Mouse (Mus musculus) heart, adult 2 months (tissue): ENCODE results near the gene Trpm3. TPM values are rescaled to one million over a fixed set of nuclear protein-coding genes. Genes with fewer than 3 reads are reported as not detected.

Source experiments
- DNase-seq, 2 experiments: peaks; one replicate each; pipeline ENCODE4 v3.0.0; 2021
- H3K27ac ChIP-seq: fragments of 200-600 bp; 2 replicates; pipeline ENCODE4 v1.8.1; 2022
- H3K27me3 ChIP-seq: fragments of 200-500 bp; 2 replicates; pipeline ENCODE4 v1.6.1; 2012; ENCODE audit warnings: mild to moderate bottlenecking, low read length, inconsistent platforms, mixed read lengths; ENCODE audit not compliant: control insufficient read depth, insufficient read depth
- H3K36me3 ChIP-seq: fragments of 200-500 bp; 2 replicates; pipeline ENCODE4 v1.6.1; 2012; ENCODE audit warnings: low read length, inconsistent platforms; ENCODE audit not compliant: control insufficient read depth, insufficient read depth
- H3K4me1 ChIP-seq: fragments of 200-500 bp; 2 replicates; pipeline ENCODE4 v1.6.1; 2011; ENCODE audit warnings: low read length; ENCODE audit not compliant: control insufficient read depth, insufficient read depth
- H3K4me3 ChIP-seq: fragments of 200-600 bp; 2 replicates; pipeline ENCODE4 v1.8.1; 2022
- H3K79me2 ChIP-seq: fragments of 200-500 bp; replicated peaks from 2 replicates; pipeline ENCODE4 v1.6.1; 2012; ENCODE audit warnings: mild to moderate bottlenecking, inconsistent platforms, low read length, moderate library complexity, mixed read lengths; ENCODE audit not compliant: control insufficient read depth, insufficient read depth
- H3K9ac ChIP-seq: fragments of 200-500 bp; 2 replicates; pipeline ENCODE4 v1.6.1; 2012; ENCODE audit warnings: low read depth, mild to moderate bottlenecking, control low read depth, inconsistent platforms, low read length, mixed read lengths
- CTCF ChIP-seq: fragments of 200-600 bp; IDR thresholded peaks from 2 replicates; pipeline ENCODE4 v1.8.1; 2022; ENCODE audit warnings: antibody characterized with exemption, mild to moderate bottlenecking, moderate library complexity
- EP300 ChIP-seq: fragments of 200-500 bp; IDR thresholded peaks from 2 replicates; pipeline ENCODE4 v1.6.1; 2011; ENCODE audit warnings: low read depth, low read length, control low read depth; ENCODE audit not compliant: insufficient read depth
- POLR2A ChIP-seq: fragments of 200-500 bp; IDR thresholded peaks from 2 replicates; pipeline ENCODE4 v1.6.1; 2011; ENCODE audit warnings: mild to moderate bottlenecking, low read depth, low read length, control low read depth; ENCODE audit not compliant: insufficient read depth
- WGBS: fragments of 180-500 bp; shearing (Covaris S2); methylation state at CpG from one replicate; pipeline ENCODE4 v1.1.7; 2018; 5-methylcytosine and 5-hydroxymethylcytosine counted together
- intact Hi-C: fragments of 180-260 bp; cut with DNase I; formaldehyde crosslinking; loops from one replicate; pipeline ENCODE4 v1.15.1; 2025
- polyA plus RNA-seq: library from polyadenylated mRNA; depleted of rRNA; stranded (reverse); fragments of >200 nt; gene quantifications from 2 replicates; pipeline ENCODE4 v1.2.3, GENCODE M21; 2012
- total RNA-seq, 2 experiments: library from RNA; stranded (reverse); gene quantifications; 2 replicates each; pipeline ENCODE4 v1.2.3; 2021

Trpm3 gene
- total and polyA plus RNA-seq, 3 experiments = 0.51 to 1.1 (median 0.81) TPM

- Histone ChIP-seq H3K9ac (no peak overlapping the region), H3K4me1 (no peaks in the 10 kb centered on the region), H3K27ac (no peak overlapping the region), H3K27me3 (no peaks in the 10 kb centered on the region), H3K79me2 (no peaks in the 10 kb centered on the region), H3K36me3 (no peaks in the 10 kb centered on the region), H3K4me3 (no peak overlapping the region)
- no peak for DNase-seq
- intact Hi-C loops = no loop called here
- TF ChIP-seq CTCF (no peak), EP300 (no peak), POLR2A (no peak)
- 81% methylated on average over 4 of the region's 4 CpGs for WGBS
Observed at GRCm38 (mm10) chr19:22698737-22699136, 559.9 kb downstream of the Trpm3 start.

DNA sequence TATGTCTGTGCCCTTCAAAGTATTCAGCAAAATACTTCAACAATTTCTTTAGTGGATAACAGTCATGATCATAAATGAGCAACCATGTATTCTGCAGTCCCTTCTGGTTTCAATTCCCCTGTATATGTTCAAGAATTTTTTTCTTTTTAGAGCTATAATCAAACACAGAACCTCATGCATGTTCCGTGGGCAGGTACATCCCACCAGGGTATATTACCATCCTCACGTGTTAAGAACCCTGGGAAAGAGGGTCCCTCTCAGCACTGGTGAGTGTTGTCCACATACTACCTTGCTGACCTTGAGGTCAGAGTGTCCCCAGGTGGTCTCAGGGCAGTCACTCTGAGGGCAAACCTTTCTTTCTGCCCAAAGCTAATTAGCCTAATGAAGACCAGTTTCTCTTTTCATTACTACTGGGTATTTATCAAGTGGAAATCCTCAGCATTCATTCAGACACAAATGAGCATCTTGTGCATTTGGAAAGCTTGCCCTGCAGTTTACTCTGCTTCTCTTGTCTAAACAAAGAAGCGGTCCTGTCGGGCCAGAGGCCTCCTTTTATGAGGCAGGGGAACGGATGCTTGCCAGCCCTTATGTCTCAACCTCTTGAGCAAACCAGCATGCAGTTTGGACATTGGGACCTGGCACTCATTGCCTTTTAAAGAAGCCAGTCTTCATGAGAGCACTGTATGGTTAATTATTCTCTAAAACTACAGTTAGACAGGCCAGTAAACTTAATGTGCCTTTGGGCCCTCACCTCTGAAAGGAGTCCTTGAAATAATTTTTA is 562.2 kb downstream of the Trpm3 start:
- WGBS = 82% methylated on average over 5 of the region's 5 CpGs
- TF ChIP-seq EP300 = no peak
- no peak for TF ChIP-seq POLR2A
- TF ChIP-seq CTCF = no peak
- H3K9ac ChIP-seq = no peak overlapping the region
- H3K27ac ChIP-seq = no peak overlapping the region
- no peaks in the 10 kb centered on the region for H3K27me3 ChIP-seq
- intact Hi-C loops = no loop called here
- no peak for DNase-seq
- H3K79me2 ChIP-seq = no peaks in the 10 kb centered on the region
- H3K4me1 ChIP-seq = no peaks in the 10 kb centered on the region
- no peak overlapping the region for H3K4me3 ChIP-seq
- no peaks in the 10 kb centered on the region for H3K36me3 ChIP-seq

- intact Hi-C loops = no loop called here
- Histone ChIP-seq H3K9ac (no peak overlapping the region), H3K27ac (no peak overlapping the region), H3K79me2 (no peaks in the 10 kb centered on the region), H3K4me3 (no peak overlapping the region), H3K4me1 (no peaks in the 10 kb centered on the region), H3K27me3 (no peaks in the 10 kb centered on the region), H3K36me3 (no peaks in the 10 kb centered on the region)
- WGBS = 56% methylated on average over 6 of the region's 6 CpGs
- DNase-seq = no peak
- TF ChIP-seq EP300 (no peak), POLR2A (no peak), CTCF (no peak)
Observed at GRCm38 (mm10) chr19:22703876-22704275, 565.0 kb downstream of the Trpm3 start.

DNA sequence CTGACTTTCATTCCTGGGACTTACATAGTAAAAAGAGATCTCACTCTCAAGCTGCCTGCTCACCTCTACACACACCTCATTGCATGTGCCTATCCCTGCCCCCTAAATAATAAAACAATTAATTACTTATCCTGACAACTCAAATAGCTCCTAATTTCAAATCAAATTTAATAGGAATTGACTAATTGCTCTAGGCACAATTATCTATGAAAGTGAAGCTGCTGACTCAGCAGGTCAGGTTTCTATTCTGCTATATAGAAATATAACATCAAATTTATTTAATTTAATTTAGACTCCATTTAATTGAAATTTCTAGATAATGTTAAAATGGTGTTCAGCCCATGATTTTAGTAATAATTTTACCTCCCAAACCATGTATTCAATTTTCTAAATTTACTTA is 566.6 kb downstream of the Trpm3 start:
- Histone ChIP-seq H3K27me3 (no peaks in the 10 kb centered on the region), H3K27ac (no peak overlapping the region), H3K4me1 (no peaks in the 10 kb centered on the region), H3K79me2 (no peaks in the 10 kb centered on the region), H3K36me3 (no peaks in the 10 kb centered on the region), H3K9ac (no peak overlapping the region), H3K4me3 (no peak overlapping the region)
- TF ChIP-seq CTCF (no peak), POLR2A (no peak), EP300 (no peak)
- intact Hi-C loops = no loop called here
- DNase-seq = no peak

DNA sequence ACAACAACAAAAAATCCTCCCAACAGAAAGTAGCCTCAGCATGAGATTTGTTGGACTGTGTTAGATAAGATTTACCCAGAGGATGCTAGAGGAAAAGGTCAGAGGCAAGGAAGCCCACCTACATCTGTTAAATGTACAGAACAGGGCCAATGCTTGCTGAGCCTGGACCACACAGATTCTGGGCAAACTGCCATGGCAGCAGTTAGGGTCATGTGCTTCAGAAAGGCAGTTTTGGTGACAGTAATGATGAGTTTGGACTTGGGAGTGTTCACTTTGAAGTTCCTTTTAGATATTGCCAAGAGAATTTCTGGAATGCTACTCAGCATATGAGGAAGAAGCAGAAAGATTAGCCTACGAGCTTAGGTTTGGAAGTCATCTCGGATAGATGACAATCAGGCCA is 580.2 kb downstream of the Trpm3 start:
- Histone ChIP-seq H3K27ac (no peak overlapping the region), H3K79me2 (no peaks in the 10 kb centered on the region), H3K9ac (no peak overlapping the region), H3K36me3 (no peaks in the 10 kb centered on the region), H3K4me3 (no peak overlapping the region), H3K4me1 (no peaks in the 10 kb centered on the region), H3K27me3 (no peaks in the 10 kb centered on the region)
- DNase-seq = no peak
- WGBS = 59% methylated on average over 2 of the region's 2 CpGs
- TF ChIP-seq EP300 = no peak
- no peak for TF ChIP-seq CTCF
- TF ChIP-seq POLR2A = no peak
- intact Hi-C loops = no loop called here

GRCm38 (mm10) chr19:22729846-22730245 is 591.0 kb downstream of the Trpm3 start:
- DNase-seq = no peak
- H3K27me3 ChIP-seq = no peaks in the 10 kb centered on the region
- H3K36me3 ChIP-seq = no peaks in the 10 kb centered on the region
- intact Hi-C loops = no loop called here
- no peak overlapping the region for H3K9ac ChIP-seq
- H3K4me3 ChIP-seq = no peak overlapping the region
- 73% methylated on average over 2 of the region's 2 CpGs for WGBS
- no peak for TF ChIP-seq CTCF
- no peaks in the 10 kb centered on the region for H3K4me1 ChIP-seq
- no peak overlapping the region for H3K27ac ChIP-seq
- H3K79me2 ChIP-seq = no peaks in the 10 kb centered on the region
